Mouse (Mus musculus) gastrocnemius, adult 8-10 months (tissue): ENCODE results near the gene Nudc. TPM values are rescaled to one million over a fixed set of nuclear protein-coding genes. Genes with fewer than 3 reads are reported as not detected.
A peak's percentile ranks its signal among the peaks of the same experiment; 100 is the strongest.

Experiments used
- DNase-seq, 2 experiments: peaks; one replicate each; pipeline ENCODE4 v3.0.0; 2022; ENCODE audit warnings: low spot score in 2 of 2
- microRNA-seq: library from miRNA; unstranded; fragments of <30 nt; microRNA quantifications from one replicate; pipeline ENCODE4 v1.2.0, GENCODE M21; 2022
- total RNA-seq, 4 experiments: library from RNA; stranded (reverse); gene quantifications; 2 replicates each; pipeline ENCODE4 v1.2.4; 2022

Nudc gene
- total RNA-seq, 4 experiments from 2014 or later: 43.8 to 51.1 (median 47.0) TPM

DNA sequence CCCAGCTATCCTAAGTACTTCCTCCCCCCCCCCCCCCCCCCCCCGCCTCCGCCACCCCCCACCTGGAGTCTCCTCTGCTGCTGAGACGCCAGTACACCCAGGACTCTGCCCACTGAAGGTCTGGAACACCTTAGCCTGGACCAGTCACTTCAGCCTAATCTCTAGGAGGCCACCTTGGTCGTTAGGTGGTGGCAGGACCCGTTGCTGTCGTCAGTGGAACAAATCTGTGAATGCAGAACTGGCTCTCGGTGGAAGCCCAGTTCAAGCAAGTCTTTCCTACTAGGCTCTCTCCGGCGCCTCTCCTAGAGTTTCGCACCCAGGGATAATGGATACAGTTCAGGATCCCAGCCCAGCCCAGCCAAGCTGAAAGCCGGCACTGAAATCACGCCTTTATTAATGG is 51.9 kb downstream of the Nudc start:
- DNase-seq: no peak

DNA sequence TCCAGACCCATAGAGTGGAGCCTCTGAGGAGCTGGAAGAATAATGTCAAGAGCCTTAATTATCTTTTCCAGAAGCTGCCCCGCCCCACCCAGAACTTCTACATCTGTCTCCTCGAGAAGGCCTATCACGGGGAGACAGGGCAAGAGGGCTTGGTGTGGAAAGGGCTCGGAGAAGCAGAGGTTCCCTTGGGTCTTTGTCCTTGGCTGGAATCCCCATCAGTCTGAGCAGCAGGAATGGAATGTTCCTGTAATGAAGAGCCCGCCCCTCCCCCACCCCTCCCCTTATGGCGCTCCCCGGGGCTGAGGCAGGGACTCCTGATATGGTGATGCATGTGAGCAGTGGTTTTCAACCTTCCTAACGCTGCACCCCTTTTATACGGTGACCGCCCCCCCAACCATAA is 54.0 kb downstream of the Nudc start:
- peak; percentile 39 to 50 for DNase-seq

DNA sequence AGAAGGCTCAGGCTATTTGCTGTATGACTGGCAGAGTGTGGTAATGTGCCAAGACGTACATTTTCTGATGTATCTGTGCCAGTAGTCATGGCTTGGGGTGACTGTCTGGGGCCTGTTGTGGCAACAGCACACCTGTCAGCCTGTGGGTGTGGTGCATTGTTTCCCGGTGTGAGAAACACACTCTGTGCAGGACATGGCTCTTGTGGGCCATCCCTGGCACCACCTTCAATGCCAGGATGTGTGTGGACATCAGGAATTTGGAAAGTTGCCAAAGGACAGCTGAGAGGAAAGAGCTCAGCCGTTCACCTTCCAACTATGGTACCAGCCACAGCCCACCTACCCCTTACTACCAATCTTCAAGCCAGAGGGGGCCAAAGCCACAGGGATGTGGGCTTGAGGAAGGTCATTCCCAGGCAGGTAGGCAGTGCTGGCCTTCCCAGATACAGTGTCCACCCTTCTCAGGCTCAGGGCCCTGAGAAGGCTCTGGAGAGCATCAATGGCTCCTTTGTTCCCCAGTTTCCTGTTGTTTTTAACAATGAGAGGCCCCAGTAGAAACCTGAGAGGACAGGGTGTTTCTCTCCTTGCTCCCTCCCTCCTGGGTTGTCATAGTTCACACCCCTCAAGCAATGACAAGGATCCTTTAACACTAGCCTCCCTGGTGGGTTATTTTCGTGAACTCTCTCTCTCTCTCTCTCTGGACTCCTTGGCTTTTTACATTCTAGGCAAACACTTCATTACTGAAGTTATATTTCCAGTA is 56.1 kb downstream of the Nudc start:
- DNase-seq: no peak

DNA sequence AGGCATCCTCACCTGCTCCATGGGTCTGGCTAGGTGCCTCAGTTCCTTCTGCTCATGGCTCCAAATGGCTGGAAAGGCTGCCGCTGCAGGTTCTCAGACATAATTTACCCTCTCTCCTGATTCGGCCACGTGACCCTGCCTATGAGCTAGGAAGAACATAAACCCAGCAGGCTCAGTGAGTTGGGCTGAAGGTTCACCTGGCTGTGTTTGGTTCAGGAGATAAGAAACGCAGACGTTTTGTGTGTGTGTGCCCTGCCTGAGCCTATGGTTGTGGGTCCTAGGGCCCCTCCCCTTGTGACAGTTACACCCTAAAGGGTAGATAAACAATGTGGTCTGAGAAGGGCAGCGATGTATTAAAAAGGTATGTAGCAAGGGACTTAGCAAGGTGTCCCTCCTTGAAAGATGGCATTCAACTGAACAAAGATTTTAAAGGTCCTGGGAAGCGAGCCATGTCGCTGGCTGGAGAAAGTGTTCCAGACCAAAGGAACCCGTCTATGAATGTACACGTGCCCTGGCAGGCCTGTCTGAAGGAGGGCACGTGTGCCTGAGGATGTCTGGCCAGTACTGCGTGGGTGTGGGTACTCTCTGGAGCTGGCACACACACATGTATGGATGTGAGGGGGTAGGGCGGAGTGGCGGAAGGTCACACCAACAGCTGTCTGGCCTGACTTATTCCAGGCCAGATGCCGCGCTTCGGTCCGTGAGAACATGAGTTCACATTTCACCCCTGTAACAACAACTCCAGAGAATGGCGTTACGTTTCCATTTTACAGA is 57.0 kb downstream of the Nudc start:
- no peak for DNase-seq

DNA sequence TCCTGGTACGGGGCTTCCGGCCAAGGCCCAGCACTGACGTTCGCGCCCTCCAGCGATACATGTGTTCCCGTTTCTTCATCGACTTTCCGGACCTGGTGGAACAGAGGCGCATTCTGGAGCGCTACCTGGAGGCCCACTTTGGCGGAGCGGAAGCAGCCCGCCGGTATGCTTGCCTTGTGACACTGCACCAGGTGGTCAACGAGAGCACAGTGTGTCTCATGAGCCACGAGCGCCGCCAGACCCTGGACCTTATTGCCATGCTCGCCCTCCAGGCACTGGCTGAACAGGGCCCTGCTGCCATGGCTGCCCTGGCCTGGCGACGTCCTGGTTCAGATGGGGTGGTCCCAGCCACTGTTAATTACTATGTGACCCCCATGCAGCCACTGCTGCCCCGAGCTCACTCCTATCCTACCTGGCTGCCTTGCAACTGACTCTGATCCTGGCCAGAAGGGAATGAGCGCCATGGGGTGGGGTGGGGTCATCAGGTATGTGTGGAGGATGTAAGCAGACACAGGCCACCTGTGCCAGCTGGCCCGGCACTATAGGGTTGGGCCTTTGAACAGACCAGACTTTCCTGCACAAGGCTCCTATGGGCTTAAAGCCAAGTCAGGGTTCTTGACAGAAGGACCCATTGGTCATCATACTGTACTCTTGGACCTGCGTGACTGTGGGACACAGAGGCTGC is 59.0 kb downstream of the Nudc start:
- no peak for DNase-seq

DNA sequence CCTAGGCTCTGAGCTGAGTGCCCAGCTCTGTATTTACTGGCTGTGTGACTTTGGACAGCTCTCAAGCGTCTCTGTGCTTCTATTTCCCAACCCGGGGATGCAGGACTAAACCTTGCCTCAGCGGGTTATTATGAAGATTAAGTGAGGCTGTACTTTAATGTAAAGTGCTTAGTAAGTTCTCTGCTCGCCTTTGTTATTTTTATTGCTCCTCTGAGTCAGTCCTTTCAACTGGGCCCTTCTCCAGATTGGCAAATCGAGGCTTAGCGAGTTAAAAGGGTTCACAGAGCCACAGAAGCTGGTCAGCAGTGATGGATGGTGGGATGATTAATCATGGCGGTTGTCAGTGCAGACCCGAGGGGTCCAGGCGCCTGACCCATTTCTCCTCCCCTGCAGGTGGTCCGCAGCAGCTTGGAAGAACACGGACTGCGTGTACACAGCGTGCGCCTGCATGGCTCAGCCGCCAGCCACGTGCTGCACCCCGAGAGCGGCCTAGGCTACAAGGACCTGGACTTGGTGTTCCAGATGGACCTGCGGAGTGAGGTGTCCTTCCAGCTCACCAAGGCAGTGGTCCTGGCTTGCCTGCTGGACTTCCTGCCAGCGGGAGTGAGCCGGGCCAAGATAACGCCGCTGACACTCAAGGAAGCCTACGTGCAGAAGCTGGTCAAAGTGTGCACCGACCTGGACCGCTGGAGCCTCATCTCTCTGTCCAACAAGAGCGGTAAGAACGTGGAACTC is 59.9 kb downstream of the Nudc start:
- no peak for DNase-seq

DNA sequence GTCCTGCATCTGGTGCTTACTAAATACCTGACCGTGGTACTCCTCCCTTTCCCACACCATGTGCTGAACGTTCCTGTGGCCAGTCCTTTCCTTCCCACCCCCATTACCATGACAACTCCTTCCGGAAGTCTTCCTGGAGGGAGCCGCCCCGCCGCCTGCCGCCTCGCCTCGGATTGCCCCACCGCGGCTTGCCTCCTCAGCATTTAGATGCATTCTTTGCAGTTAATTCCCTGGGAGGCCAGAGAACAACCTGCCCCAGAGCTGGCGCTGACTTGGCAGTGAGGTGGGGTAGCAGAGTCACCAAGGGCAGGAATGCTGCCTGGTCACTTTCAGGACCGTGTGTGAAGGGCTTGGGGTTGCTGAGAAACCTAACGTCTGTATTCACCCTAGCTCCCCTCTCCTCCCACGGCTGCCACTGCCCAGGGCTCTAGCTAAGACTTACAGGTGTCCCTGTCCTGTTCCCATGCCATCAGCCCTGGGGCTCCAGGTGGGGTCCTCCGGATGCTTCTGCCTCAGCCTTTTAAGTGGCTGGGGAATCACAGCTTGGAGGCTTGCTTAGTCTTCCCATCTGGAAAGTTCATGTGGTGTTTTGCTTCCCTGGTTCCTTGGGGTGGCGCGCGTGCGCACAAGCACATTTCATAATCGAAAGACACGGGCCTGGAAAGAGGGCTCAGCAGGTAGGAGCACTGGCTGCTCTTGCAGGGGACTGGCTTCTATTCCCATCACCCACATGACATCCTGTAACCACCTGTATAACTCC is 61.4 kb downstream of the Nudc start:
- no peak for DNase-seq

Small RNA genes lying within 50 kb of the gene (microRNA-seq; reads per million reads assigned to microRNA genes)
- not detected for gene Gm23158

Other genes with a start within 250 kb of the Nudc start
- gene Wdtc1, start 192.5 kb downstream of the Nudc start, total RNA-seq: 100 to 1,000 TPM in 2 of 4 experiments, 10 to 100 TPM in 2; 85.4 to 104 (median 95.3) TPM
- gene Slc9a1, start 176.3 kb downstream of the Nudc start, total RNA-seq: 1 to 10 TPM; 6.9 to 9.8 (median 8.4) TPM
- gene Tent5b, start 65.9 kb downstream of the Nudc start, total RNA-seq: under 1 TPM; 0.41 to 0.87 (median 0.69) TPM
- 1 to 10 TPM in 1 of 4 experiments, under 1 TPM in 3; 0.41 to 1.4 (median 0.81) TPM for gene Trnp1, start 47.4 kb downstream of the Nudc start, total RNA-seq
- gene Kdf1, start 27.0 kb downstream of the Nudc start, total RNA-seq: not detected
- under 1 TPM in 1 of 4 experiments, not detected in 3; 0.34 TPM for gene Nr0b2, start 7.4 kb upstream of the Nudc start, total RNA-seq
- gene Gpatch3, start 28.7 kb upstream of the Nudc start, total RNA-seq: 1 to 10 TPM; 3.0 to 3.8 (median 3.4) TPM
- gene Gpn2, start 38.4 kb upstream of the Nudc start, total RNA-seq: 1 to 10 TPM; 4.8 to 6.8 (median 5.7) TPM
- 1 to 10 TPM in 1 of 4 experiments, under 1 TPM in 3; 0.51 to 1.3 (median 0.79) TPM for gene Sfn, start 56.2 kb upstream of the Nudc start, total RNA-seq
- gene Zdhhc18, start 104.2 kb upstream of the Nudc start, total RNA-seq: 10 to 100 TPM; 25.7 to 48.0 (median 33.2) TPM
- 10 to 100 TPM; 12.3 to 16.0 (median 12.5) TPM for gene Pigv, start 126.7 kb upstream of the Nudc start, total RNA-seq
- 10 to 100 TPM; 23.3 to 27.5 (median 26.0) TPM for gene Arid1a, start 210.8 kb upstream of the Nudc start, total RNA-seq